Mouse (Mus musculus) thymus, postnatal 10 days (tissue): ENCODE results near the gene Cntf.

Source experiments
- DNase-seq, 2 experiments: peaks; one replicate each; pipeline ENCODE4 v3.0.0; 2021; ENCODE audit warnings: low spot score in 2 of 2

Cntf gene

DNA sequence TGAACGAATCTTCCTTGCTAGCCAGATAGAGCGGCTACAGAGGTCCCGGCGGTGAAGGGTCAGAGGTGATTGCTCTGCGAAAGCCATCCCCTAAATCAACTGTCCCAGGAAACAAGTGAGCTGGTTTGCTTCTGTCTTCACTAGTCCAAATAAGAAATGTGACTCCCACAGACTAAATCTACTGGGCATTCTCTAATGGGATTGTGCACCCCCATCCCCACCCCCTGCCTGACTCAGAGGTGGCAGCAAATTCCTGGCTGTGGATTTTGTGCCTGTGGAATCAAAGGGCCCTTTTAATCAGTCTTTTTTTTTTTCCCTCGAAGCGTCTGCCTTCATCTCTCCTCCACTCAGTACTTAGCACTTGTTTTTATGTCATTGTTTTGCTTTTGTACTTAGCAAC, at the start of gene Cntf:
Gene Cntf, minus strand, starts transcription at position 325 of the 400 bp plus-strand sequence.
- DNase-seq, result no peak

DNA sequence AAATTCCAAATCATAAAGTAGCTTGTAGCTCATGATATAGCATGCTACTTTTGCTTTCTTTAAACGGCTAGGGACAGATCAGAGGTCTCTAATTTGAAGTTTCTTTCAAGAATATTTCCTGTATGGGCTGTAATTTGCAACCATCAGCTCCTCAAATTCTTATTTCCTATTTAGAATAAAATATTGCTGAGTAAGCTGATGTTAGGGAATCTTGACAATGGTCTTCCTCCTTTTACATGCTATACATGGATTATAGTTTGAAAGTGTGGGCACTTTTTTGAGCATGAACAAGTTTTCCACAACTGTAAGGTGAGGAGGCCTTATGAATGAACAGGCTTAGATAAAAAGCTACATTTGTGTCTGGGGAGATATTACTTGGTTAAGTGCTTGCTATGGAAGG, 48.5 kb upstream of the Cntf start:
- no peak for DNase-seq

DNA sequence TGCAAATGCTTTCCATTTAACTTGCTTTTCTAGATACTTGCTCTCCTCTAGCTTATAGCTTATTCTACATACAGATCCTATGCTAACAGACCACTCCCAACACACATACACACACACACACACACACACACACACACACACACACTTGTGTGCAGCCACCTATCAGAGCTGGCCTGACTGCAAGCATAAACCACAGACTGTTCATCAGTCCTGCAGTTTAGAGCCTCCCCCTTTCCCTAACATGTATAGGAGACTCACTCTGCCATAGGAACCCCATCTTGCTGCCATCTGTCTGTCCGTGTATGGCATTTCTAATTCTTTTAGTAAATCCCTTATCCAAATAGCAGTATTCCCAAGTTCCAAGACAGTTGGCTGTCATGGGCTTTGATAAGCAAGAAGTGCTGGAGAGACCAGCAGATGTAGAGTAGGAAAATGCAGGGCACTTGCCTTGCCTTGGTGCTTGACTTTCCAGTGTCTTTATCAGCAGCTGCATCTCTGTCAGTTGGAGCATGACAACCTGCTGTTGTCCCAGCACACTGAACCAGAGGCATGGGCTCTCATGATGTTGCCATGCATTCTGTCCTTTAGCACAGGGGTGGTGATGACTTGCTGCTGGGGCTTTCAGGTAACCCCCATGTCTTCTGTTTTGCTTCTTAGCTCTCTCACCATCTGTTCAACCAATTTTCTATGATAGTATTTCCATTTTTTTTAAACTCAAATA, 47.4 kb upstream of the Cntf start:
- DNase-seq, result no peak

DNA sequence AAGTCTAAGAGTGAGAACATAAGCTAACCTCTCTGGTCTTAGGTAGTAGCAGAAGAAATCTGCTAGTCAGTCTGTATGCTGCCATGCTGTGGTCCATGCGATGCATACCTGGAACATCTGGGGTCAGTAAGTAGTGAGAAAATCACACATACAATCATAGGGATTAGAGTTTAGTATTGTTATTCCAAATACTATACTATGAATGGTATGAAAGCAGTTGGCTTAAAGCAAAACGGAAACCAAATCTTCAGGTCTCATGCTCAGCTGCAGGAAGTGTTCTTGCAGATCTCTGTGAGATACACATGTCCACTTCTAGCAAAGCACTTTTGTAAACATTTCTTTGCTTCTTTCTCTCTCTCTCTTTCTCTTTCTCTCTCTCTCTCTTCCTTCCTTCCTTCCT, 40.8 kb upstream of the Cntf start:
- DNase-seq, result no peak

DNA sequence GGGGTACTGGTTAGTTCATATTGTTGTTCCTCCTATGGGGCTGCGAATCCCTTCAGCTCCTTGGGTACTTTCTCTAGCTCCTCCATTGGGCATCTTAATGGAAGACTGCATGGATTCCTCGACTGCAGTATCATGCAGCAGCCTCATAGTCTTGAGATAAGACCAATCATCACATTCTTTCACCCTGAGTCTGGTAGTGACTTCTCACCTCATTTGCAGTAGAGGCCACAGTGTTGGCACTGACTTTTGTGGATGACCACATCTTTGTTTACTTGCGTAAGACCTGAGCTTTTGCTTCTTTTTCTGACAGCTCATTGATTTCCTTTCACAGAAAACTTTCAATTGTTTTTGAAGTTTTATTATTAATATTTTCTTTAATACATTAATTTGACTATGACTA, 40.3 kb upstream of the Cntf start:
- no peak for DNase-seq

DNA sequence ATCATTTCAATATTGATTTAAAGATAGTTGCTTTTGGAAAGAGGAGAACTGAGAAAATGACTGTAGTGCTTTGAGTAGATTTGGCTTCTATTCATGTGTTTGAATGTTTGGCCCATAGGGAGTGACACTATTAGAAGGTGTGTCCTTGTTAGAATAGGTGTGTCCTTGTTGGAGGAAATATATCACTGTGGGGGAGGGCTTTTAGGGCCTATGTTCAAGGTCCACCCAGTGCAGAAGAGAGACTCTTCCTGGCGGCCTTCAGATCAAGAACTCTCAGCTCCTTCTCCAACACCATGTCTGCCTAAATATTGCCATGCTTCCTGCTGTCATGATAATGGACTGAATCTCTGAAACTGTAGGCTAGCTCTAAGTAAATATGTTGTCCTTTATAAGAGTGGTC, 38.8 kb upstream of the Cntf start:
- no peak for DNase-seq

DNA sequence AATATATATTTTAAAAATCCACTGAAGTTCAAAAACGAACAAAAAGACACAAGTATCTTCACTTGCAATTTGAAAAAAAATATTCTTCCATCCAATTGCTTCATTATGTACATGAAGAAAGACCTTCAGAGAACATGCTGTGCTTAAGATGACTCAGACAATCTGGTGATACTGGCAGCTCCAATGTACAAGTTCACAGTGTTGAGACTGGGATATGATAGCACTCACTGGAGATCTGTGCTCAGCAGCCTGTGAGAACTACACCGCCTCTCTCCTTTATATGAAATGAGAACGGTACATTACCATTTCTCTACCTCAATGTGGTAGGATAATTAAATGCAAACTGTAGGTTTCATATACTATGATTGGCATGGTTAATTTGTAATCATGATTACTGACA, 37.4 kb upstream of the Cntf start:
- DNase-seq, result no peak

DNA sequence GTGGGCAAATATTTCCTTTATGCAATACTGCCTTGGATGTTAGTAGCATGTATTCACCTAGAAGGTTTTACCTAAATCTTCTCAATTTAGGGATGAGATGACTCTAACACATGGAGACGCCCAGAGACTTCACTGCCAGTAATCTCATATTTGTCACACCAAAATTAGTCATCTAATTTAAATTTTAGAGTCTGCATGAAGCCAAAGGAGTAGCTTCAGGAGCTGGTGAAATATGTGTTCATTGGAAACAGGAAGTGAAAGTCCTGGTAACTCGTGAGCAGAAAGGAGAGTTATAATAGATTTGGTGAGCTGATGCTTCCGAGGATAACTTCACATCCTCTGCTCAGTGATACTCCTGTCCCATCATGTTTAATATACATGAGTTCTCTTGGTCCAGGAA, 35.6 kb upstream of the Cntf start:
- no peak for DNase-seq

DNA sequence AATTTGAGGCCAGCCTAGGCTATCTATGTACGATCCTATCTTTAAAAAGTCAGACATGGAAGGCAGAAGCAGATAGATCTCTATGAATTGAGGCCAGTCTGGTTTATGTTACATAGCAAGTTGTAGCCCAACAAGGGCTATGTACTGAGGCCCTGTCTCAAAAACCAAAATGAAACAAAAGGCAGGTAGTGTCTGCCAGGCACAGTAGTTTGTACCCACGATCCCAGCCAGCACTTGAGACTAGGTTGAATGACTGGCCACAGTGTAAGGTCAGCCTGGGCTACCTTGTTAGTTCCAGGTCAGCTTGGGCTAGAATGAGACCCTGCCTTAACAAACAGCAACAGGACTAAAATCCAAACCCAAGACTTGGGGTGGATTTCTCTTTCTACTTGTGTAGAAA, 35.2 kb upstream of the Cntf start:
- DNase-seq, result no peak

DNA sequence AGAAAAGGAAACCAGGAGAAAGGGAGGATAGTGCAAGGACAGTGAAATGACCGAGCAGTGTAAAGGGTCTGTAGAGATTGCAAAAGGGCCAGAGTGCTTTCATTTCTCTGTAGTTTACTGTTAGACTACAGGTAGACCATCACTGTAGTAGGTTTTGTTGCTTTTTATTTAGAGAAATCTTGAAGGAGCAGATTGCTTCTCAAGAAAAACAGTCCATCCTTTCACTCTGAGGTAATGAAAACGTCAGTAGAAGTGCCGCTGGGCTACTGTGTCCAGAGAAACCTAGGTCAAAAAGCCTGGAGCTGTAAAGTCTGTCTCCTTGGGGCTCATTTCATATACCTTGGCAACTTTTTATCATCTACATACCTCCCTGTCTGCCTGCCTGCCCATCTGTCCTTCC, 33.6 kb upstream of the Cntf start:
- DNase-seq, result no peak

DNA sequence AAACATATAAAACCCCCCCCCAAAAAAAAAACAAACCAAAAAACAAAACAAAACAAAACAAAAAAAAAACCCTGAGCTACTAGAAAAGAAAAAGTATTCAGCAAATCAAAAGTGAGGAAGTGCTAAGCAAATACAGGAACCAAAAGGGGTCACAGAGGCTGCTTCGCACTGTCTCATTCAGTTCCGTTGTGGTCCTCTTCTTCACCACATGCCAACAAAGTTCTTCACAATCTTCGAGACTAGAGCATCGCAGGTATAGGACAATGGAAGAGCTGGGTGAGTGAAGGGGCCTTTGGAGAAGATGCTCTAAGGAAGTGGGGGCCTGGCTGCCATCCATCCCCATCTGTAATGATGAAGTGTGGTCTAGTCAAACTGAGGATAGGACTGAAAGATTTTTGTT, 33.0 kb upstream of the Cntf start:
- peak; percentile 17 to 44 for DNase-seq

DNA sequence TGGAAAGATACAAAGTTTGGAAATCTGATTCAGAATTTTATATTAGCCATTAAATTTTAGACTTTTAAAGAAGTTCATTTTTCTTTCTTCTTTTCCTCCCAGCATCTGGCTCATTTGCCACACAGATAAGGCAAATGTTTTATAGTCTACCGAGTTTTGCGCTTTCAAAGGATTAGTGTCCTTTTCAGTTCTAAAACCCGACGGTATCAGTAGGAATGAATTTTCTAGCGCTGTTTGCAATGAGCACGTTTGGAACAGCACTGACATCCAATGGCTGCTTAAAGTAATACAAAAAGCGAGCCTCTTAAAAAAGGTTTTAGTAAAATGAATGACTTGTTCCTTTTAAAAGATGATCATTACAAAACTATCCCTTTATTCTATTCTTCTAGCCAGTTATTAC, 31.6 kb upstream of the Cntf start:
- peak in 1 of 2 experiments; percentile 23 for DNase-seq

DNA sequence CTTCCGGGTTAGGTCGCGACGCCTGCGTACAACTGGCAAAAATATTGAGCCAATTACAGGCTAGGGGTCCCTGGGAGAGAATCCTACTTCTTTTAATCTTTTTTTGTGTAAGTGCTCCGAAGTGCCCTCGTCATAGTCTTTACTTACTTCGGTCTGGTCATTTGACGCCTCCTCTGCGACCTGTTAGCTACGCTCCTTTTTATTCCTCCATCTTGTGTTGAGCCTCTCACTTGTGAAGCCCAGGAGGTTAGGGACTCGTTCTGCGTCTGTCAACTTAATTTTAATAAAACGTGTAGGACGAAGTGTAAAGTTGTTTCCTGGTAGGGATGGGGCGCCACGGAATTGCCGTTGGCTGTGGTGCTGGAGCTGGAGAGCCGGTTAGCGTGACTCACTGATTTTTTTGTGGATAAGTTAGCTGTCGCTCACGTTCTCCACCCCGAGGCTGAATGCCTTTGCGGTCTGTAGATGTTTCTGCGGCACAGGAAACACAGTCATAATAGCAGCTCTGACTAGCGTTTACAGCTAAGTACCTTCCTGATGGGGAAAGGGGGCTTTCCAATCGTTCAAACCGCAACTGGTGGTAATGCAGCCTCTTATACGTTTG, 31.0 kb upstream of the Cntf start:
- DNase-seq, result peak; percentile 64 to 73

DNA sequence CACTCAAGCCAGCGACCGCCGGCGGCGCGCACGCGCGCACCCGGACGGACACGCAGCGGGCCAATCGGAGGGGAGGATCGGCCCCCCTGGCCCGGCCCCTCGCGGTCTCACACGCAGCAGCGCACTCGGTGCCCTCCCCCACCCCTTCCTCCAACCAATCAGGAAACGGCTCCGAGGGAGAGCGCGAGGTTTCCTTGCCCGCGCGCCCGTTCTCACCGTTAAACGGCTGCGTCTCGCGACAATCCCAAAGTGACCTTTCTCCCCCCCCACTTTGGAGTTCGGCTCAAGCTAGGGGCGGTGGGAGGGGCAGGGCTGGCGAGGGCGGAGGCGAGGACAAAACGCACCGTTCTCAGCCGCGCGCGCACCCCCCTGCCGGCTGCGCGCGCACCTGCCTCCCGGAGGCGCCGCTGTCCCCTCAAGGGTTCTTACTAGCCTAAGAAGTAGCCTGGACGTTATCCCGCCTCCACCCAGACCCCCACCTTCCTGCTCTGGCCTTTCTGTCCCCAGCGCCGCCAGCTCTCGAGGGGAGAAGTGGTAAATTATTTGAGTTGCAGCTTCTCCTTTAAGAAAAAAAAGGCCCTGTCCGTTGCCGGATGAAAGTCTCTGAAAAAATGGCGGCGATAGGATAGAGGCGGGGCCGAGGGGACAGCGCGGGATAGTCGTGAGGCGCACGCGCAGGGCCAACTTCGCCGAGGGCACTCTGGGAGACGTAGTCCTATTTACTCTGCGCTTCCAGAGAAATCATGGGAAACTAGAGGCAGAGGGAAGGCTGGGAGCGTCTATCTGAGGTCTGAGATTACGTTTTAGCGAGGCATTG, 30.3 kb upstream of the Cntf start, which contains the start of the genes Zfp91 and Lpxn:
Gene Zfp91, minus strand, starts transcription at position 616 of the 817 bp plus-strand sequence.
Gene Lpxn, plus strand, starts transcription at position 683 of the 817 bp plus-strand sequence.
- peak; percentile 95 to 96 for DNase-seq

DNA sequence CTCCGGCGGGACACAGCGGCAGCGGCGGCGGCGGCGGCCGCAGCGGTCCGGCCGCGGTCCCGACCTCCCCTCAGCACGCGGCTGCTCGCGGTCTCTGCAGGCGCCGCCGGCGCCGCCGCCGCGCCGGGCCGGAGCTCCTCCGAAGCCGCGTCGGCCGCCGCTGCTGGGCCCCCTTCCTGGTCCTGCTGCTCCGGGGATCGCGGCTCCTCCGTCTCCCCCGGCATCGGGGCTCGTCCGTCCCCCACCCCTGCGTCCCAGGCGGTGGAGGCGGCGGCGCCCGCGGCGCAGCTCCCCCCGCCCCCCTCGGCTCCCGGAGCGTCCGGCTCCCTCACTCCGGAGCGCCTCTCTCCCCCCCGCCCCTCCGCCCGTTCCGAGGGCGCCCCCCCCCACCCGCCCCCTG, 29.7 kb upstream of the Cntf start:
- DNase-seq, result no peak

DNA sequence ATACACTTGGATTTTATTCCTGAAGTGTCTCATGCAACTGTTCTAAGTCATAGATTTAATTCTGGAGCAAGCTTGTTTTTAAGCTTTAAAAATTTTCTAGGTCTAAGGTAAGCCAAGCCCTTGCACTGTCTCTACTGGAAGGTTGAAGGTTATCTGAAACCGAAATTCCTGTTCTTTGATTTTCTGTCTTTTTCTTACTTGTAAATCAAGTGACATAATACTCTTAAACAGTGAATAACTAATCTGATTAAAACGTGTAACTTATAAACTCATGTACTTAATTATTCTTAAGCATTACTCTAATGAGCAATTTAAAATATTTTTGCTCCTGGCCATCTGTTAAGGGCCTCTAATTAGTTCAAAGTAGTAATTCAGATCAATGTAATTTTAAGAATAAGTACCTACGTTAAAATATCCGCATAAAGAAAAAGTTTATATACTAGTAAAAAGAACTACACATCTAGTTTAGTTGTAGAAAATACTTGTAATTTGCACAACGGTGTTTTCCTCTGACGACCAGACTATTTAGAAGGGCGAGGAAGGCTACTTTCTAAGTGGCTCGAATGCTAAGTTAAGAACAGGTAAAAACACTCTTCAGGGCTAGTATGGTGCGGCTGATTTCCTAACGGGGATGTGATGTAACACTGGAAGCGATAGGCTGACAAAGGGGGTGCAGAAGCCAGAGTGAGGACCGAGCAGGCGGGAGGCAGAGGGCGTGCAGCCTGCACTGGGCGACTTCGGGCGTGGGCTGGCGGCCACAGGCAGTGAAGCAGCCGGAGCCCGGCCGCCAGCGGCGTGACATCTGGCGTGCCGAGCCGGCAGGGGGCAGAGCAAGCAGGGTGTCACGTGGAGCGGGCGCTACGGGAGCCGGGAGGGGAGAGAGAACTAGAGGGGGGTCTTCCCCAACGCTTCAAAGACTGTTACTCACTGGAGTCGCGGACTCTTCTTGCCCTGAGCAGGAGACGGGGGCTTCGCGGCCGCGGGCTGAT, 28.9 kb upstream of the Cntf start:
- DNase-seq, result peak; percentile 91 to 94

DNA sequence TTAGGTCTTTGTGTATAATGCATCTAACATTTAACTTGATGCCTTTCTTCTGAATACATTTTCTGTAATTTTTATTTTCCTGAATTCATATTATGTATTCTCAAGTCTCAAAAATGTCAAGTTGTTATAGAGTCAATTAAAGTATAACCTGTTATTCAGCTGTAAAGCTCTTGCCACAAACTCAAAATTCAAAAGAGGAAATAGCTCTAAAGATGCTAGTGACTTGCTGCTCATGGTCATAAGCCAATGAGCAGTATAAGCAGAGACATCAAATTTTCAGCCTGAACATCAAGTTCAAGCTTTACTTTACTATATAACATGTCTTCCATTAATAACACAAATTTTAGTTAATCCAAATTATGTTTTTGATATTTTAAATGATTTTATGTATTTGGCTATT, 26.9 kb upstream of the Cntf start:
- DNase-seq, result no peak

DNA sequence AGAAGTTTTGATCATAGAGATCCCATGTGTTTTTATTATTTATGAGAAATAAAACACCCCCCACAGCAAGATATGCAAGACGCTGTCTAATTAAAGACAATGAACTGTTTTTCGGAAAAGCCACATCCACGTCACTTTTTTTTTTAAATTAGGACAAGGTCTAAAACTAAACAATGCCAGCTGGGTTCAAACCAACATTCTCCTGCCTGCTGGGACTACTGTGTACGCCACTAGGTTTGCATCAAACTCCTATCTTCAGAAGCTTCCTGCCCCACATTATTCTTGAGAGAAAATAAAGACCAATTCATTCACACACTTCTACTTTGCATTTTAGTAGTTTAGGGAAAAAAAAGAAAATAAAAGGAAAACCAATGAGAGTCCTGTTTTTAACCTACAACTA, 22.3 kb upstream of the Cntf start:
- DNase-seq, result no peak

DNA sequence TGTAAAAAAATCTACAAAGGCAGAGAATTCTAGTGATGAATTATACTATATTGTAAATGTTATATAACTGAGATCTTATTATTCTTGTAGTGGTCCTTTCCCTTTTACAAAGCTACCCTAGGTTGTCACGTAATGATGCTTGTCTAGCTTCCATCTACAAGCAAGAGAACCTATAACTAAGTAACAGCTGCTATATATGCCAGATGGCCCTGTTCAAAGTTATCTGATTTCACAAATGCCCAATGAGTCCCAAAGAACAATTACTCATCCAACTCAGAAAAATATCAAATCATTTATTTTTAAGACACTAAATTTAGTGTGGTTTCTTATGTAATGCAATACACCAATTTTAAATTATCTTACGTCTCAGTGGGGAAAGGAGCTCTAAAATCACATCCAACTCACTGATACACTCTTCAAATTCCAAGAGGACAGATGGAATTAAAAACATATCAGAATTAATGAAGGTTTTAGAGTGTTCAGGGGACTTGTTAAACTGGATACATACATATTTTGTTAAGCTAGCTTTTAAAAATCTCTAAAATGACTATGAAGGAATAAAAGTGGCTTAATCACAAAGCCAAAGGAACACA, 21.5 kb upstream of the Cntf start:
- DNase-seq, result no peak

DNA sequence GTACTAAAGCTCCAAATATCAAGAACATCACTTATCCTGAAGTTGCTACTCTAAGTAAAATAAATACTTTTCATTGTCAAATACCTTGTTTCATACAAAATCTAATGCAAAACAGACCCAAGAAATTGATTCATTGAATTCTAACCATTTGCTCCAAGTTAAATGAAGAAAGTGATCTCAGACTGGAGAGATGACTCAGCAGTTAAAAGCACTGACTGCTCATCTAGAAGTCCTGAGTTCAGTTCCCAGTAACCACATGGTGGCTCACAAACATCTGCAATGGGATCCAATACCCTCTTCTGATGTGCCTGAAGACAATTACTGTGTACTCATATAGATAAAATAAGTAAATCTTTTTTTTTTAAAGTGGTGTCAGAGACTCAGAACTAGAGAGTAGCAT, 15.0 kb upstream of the Cntf start:
- DNase-seq, result no peak

DNA sequence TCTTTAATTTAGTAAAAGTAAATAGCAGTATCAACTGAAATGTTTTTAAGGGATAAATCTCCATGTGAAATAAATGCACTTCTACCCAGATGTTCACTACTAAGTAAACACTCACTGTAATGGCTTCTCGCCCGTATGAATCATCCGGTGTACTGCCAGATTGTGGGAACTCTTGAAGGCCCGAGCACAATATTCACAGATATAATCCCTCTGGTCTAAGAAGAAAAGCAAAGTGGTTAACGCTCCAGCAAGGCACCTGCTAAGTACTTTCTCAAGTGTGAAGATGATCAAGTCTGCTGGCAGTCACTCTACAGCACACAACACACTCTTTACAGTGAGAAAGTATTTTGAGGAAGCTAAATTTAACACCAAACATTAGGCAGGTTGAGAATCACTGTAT, 5.5 kb upstream of the Cntf start:
- no peak for DNase-seq
